Mouse (Mus musculus) CH12.LX (cell line): ENCODE measurements around the gene Gm3415. TPM values are rescaled to one million over a fixed set of nuclear protein-coding genes. Genes with fewer than 3 reads are reported as not detected.
"Not testable (repeated sequence)": the region's sequence is repeated elsewhere in the genome, so short reads cannot be mapped to it uniquely, and the experiment has no call there.

Experiments
- DNase-seq: peaks from one replicate; pipeline ENCODE4 v3.0.0-alpha.2; 2013; ENCODE audit errors: extremely low read depth
- H3K27ac ChIP-seq: 2 replicates; pipeline ENCODE4 v1.5.1; 2012; ENCODE audit warnings: low read depth, mild to moderate bottlenecking, control low read depth, moderate library complexity; ENCODE audit not compliant: insufficient read depth
- H3K27me3 ChIP-seq: replicated peaks from 2 replicates; pipeline ENCODE3; 2012; ENCODE audit warnings: inconsistent platforms
- H3K36me3 ChIP-seq, 2 experiments: replicated peaks in 1 of 2; 2 replicates each; pipeline versions ENCODE3 to v1.6.1; 2012; ENCODE audit warnings: inconsistent platforms in 1 of 2, low read length in 1 of 2, mild to moderate bottlenecking in 1 of 2, mixed read lengths in 1 of 2, moderate library complexity in 1 of 2; ENCODE audit not compliant: control insufficient read depth in 1 of 2, insufficient read depth in 1 of 2
- H3K4me1 ChIP-seq, 2 experiments: 2 replicates each; pipeline ENCODE4 v1.6.1; 2012; ENCODE audit warnings: inconsistent platforms in 1 of 2, moderate library complexity in 1 of 2; ENCODE audit not compliant: insufficient read depth in 2 of 2, control insufficient read depth in 1 of 2
- H3K4me2 ChIP-seq: 2 replicates; pipeline ENCODE4 v1.6.1; 2012; ENCODE audit warnings: low read depth, mild to moderate bottlenecking, control low read depth; ENCODE audit not compliant: poor library complexity, insufficient read depth, severe bottlenecking
- H3K4me3 ChIP-seq, 3 experiments: fragments of 150-350 bp in 1 of 3; sonication (generic) in 1 of 3; replicated peaks in 1 of 3; 2 replicates each; pipeline versions ENCODE3 to v1.5.1; 2011 to 2012; ENCODE audit warnings: low read depth in 2 of 3, low read length in 2 of 3, mild to moderate bottlenecking in 2 of 3, moderate library complexity in 2 of 3, control low read depth in 1 of 3, improper control_type of control experiment in 1 of 3, inconsistent platforms in 1 of 3, mixed read lengths in 1 of 3; ENCODE audit not compliant: poor library complexity in 1 of 3
- H3K79me2 ChIP-seq: replicated peaks from 2 replicates; pipeline ENCODE4 v1.6.1; 2012; ENCODE audit warnings: mild to moderate bottlenecking, moderate library complexity; ENCODE audit not compliant: control insufficient read depth, poor library complexity, insufficient read depth, severe bottlenecking; ENCODE audit errors: extremely low read depth
- H3K9ac ChIP-seq: 2 replicates; pipeline ENCODE4 v1.6.1; 2012; ENCODE audit warnings: low read depth, mild to moderate bottlenecking, control low read depth, moderate library complexity; ENCODE audit not compliant: insufficient read depth
- H3K9me3 ChIP-seq: replicated peaks from 2 replicates; pipeline ENCODE3; 2012; ENCODE audit warnings: low read length, inconsistent platforms, mixed read lengths
- CTCF ChIP-seq, 2 experiments: IDR thresholded peaks in 1 of 2; conservative IDR thresholded peaks in 1 of 2; 2 replicates each; pipeline ENCODE4 v1.5.1; 2011 to 2012; ENCODE audit warnings: low read depth in 2 of 2, low read length in 2 of 2, improper control_type of control experiment in 1 of 2, inconsistent platforms in 1 of 2, mild to moderate bottlenecking in 1 of 2, moderate library complexity in 1 of 2
- JUND ChIP-seq: conservative IDR thresholded peaks from 2 replicates; pipeline ENCODE4 v1.6.1; 2011; ENCODE audit warnings: low read depth, low read length, improper control_type of control experiment
- MAZ ChIP-seq: IDR thresholded peaks from 2 replicates; pipeline ENCODE4 v1.6.1; 2012; ENCODE audit warnings: low read depth, mild to moderate bottlenecking, inconsistent platforms, low read length, improper control_type of control experiment, moderate library complexity
- MEF2A ChIP-seq: IDR thresholded peaks from 2 replicates; pipeline ENCODE4 v1.6.1; 2014; ENCODE audit warnings: low read depth, mild to moderate bottlenecking, inconsistent platforms, low read length, improper control_type of control experiment, borderline replicate concordance
- NRF1 ChIP-seq: IDR thresholded peaks from 2 replicates; pipeline ENCODE4 v1.6.1; 2014; ENCODE audit warnings: low read depth, mild to moderate bottlenecking, inconsistent platforms, low read length, improper control_type of control experiment, moderate library complexity
- RAD21 ChIP-seq: IDR thresholded peaks from 2 replicates; pipeline ENCODE4 v1.6.1; 2011; ENCODE audit warnings: low read depth, mild to moderate bottlenecking, low read length, improper control_type of control experiment, moderate library complexity
- SMC3 ChIP-seq: IDR thresholded peaks from 2 replicates; pipeline ENCODE4 v1.6.1; 2011; ENCODE audit warnings: low read depth, low read length, improper control_type of control experiment
- ZMIZ1 ChIP-seq: IDR thresholded peaks from 2 replicates; pipeline ENCODE4 v1.6.1; 2012; ENCODE audit warnings: low read depth, mild to moderate bottlenecking, inconsistent platforms, low read length, improper control_type of control experiment
- dilution Hi-C: fragments of 300-500 bp; cut with MboI; formaldehyde crosslinking; loops from 2 replicates; pipeline ENCODE4 v1.14.3; 2020; ENCODE audit warnings: low sequenced_read_pairs; ENCODE audit not compliant: extremely low pct_unique_long_range_greater_than_20kb, extremely low pct_ligation_motif_present
- in situ Hi-C: fragments of 300-500 bp; cut with MboI; formaldehyde crosslinking; loops from 3 replicates; pipeline ENCODE4 v1.14.3; 2019; ENCODE audit warnings: low sequenced_read_pairs, low pct_ligation_motif_present, low pct_unique_long_range_greater_than_20kb, mixed read lengths
- polyA plus RNA-seq: library from polyadenylated mRNA; unstranded; fragments of >175 nt; gene quantifications from 2 replicates; pipeline ENCODE4 v1.2.1, GENCODE M21; 2012; ENCODE audit warnings: low read depth; ENCODE audit not compliant: insufficient read length
- total RNA-seq, 2 experiments: library from RNA; depleted of rRNA; stranded (reverse); fragments of 300-350 nt in 1 of 2; fragments of >200 nt in 1 of 2; gene quantifications; 2 replicates each; pipeline ENCODE4 v1.2.3; 2012 to 2014

Gm3415 gene
- total and polyA plus RNA-seq, 3 experiments, result not detected

- H3K27ac ChIP-seq, DNase-seq, H3K9ac ChIP-seq, H3K4me1 ChIP-seq, H3K4me2 ChIP-seq, dilution Hi-C loops, in situ Hi-C loops, H3K79me2 ChIP-seq, H3K27me3 ChIP-seq, H3K36me3 ChIP-seq, H3K4me3 ChIP-seq, H3K9me3 ChIP-seq: not testable (repeated sequence)
- TF ChIP-seq CTCF (conservative IDR thresholded peaks at IDR 0.05 in 1 of 2, IDR thresholded peaks at IDR 0.05 in 1 of 2; ENCODE audit: low read depth in 2 of 2, low read length in 2 of 2), result peak in 1 of 2 experiments; percentile 16; a peak in 1 of 4 replicates
These were observed 16.8 kb downstream of the Gm3415 start for GRCm38 (mm10) chr5:146572735-146573042.

- Histone ChIP-seq H3K4me2 (no peak overlapping the region), H3K27me3 (no peaks in the 10 kb centered on the region), H3K36me3 (no peaks in the 10 kb centered on the region), H3K4me1 (no peaks in the 10 kb centered on the region), H3K9me3 (peaks cover 2% of the 10 kb centered on the region), H3K27ac (no peak overlapping the region), H3K9ac (no peak overlapping the region), H3K4me3 (no peak overlapping the region), H3K79me2 (no peaks in the 10 kb centered on the region)
- dilution Hi-C loops, result no loop called here
- in situ Hi-C loops, result no loop called here
- TF ChIP-seq SMC3, result peak; percentile 73
- TF ChIP-seq RAD21, result peak; percentile 62
- no peak for TF ChIP-seq ZMIZ1
- TF ChIP-seq MAZ, result no peak
- TF ChIP-seq CTCF (conservative IDR thresholded peaks at IDR 0.05 in 1 of 2, IDR thresholded peaks at IDR 0.05 in 1 of 2; ENCODE audit: low read depth in 2 of 2, low read length in 2 of 2), result peak; percentile 11 to 67; a peak in 2 of 4 replicates
- DNase-seq, result no peak
These were observed 20.7 kb downstream of the Gm3415 start for GRCm38 (mm10) chr5:146576668-146577067.

- no peak overlapping the region for H3K4me3 ChIP-seq
- in situ Hi-C loops, result no loop called here
These were observed 28.2 kb downstream of the Gm3415 start for GRCm38 (mm10) chr5:146584156-146584477.

More at GRCm38 (mm10) chr5:146584156-146584477, 28.2 kb downstream of the Gm3415 start:
- no peaks in the 10 kb centered on the region for H3K27me3 ChIP-seq
- no peak overlapping the region for H3K27ac ChIP-seq
- peaks cover 2% of the 10 kb centered on the region for H3K9me3 ChIP-seq
- no peak for DNase-seq
- TF ChIP-seq NRF1 (no peak), JUND (no peak), MEF2A (no peak), ZMIZ1 (no peak)
- H3K36me3 ChIP-seq, result no peaks in the 10 kb centered on the region
- no peak overlapping the region for H3K4me2 ChIP-seq
- dilution Hi-C loops, result no loop called here
- no peaks in the 10 kb centered on the region for H3K4me1 ChIP-seq
- no peaks in the 10 kb centered on the region for H3K79me2 ChIP-seq
- no peak overlapping the region for H3K9ac ChIP-seq
